Mouse (Mus musculus) lung, postnatal 0 days (tissue): ENCODE measurements around the gene Sap30. TPM values are rescaled to one million over a fixed set of nuclear protein-coding genes. Genes with fewer than 3 reads are reported as not detected.
"Not testable (repeated sequence)": the region's sequence is repeated elsewhere in the genome, so short reads cannot be mapped to it uniquely, and the experiment has no call there.

Experiments
- ATAC-seq: fragments of 200-750 bp; cut with Nextera tagmentation; 2 replicates; pipeline ENCODE4 v1.8.0; 2017; ENCODE audit warnings: moderate library complexity
- DNase-seq: peaks from one replicate; pipeline ENCODE4 v3.0.0-alpha.2; 2016; ENCODE audit warnings: low spot score
- H3K27ac ChIP-seq: fragments of 300-500 bp; sonication (generic); 2 replicates; pipeline ENCODE4 v1.5.1; 2014; ENCODE audit warnings: antibody characterized with exemption, mild to moderate bottlenecking, low read length, mixed read lengths
- H3K27me3 ChIP-seq: fragments of 300-500 bp; sonication (generic); replicated peaks from 2 replicates; pipeline ENCODE4 v1.6.1; 2014; ENCODE audit warnings: low read length, mixed read lengths; ENCODE audit not compliant: insufficient read depth
- H3K36me3 ChIP-seq: fragments of 300-500 bp; sonication (generic); 2 replicates; pipeline ENCODE4 v1.6.1; 2014; ENCODE audit warnings: low read length, mixed read lengths; ENCODE audit not compliant: insufficient read depth
- H3K4me1 ChIP-seq: fragments of 300-500 bp; sonication (generic); 2 replicates; pipeline ENCODE4 v1.6.1; 2014; ENCODE audit warnings: antibody characterized with exemption, low read depth, low read length, mixed read lengths; ENCODE audit not compliant: insufficient read depth
- H3K4me2 ChIP-seq: fragments of 300-500 bp; sonication (generic); replicated peaks from 2 replicates; pipeline ENCODE4 v1.6.1; 2014; ENCODE audit warnings: low read depth, mild to moderate bottlenecking, low read length, moderate library complexity, mixed read lengths
- H3K4me3 ChIP-seq: fragments of 300-500 bp; sonication (generic); 2 replicates; pipeline ENCODE4 v1.5.1; 2014; ENCODE audit warnings: low read depth, low read length
- H3K9ac ChIP-seq: fragments of 300-500 bp; sonication (generic); replicated peaks from 2 replicates; pipeline ENCODE4 v1.6.1; 2014; ENCODE audit warnings: low read depth, mild to moderate bottlenecking
- H3K9me3 ChIP-seq: fragments of 300-500 bp; sonication (generic); 2 replicates; pipeline ENCODE4 v1.6.1; 2016; ENCODE audit warnings: low read length, mixed read lengths
- CTCF ChIP-seq: IDR thresholded peaks from 2 replicates; pipeline ENCODE4 v1.5.1; 2016; ENCODE audit warnings: antibody characterized with exemption, mild to moderate bottlenecking
- EP300 ChIP-seq: IDR thresholded peaks from 2 replicates; pipeline ENCODE4 v1.6.1; 2016; ENCODE audit warnings: antibody characterized with exemption, mild to moderate bottlenecking, control low read depth
- WGBS: fragments of 180-500 bp; shearing (Covaris S2); extraction: QIAGEN DNeasy Blood & Tissue Kit; methylation state at CpG from one replicate; pipeline ENCODE4 v1.1.7; 2014; 5-methylcytosine and 5-hydroxymethylcytosine counted together
- polyA plus RNA-seq: library from polyadenylated mRNA; unstranded; fragments of >200 nt; fragmentation: Nextera tagmentation; extraction: Ambion mirVana; gene quantifications from 2 replicates; pipeline ENCODE4 v1.2.1, GENCODE M21; 2015

Gene Sap30
- polyA plus RNA-seq, 1 experiment from 2014 or later: 18.5 TPM

- Histone ChIP-seq H3K4me2 (peak overlapping the region; percentile 51), H3K4me3 (peak overlapping the region; percentile 28), H3K27ac (peak overlapping the region; percentile 77), H3K4me1 (no peaks in the 10 kb centered on the region), H3K9ac (0 out of 2 replicates have a peak overlapping the region, but pooled peaks have one; percentile 26), H3K36me3 (no peaks in the 10 kb centered on the region), H3K27me3 (no peaks in the 10 kb centered on the region), H3K9me3 (no peaks in the 10 kb centered on the region)
- WGBS: 64% methylated on average over 13 of the region's 13 CpGs
- TF ChIP-seq CTCF: no peak
- TF ChIP-seq EP300: no peak
- ATAC-seq: peak; percentile 37
- DNase-seq: no peak
Measured at GRCm38 (mm10) chr8:57530238-57530637, 42.6 kb upstream of the Sap30 start.

- 100% methylated on average over 1 of the region's 1 CpGs for WGBS
- TF ChIP-seq EP300 (no peak), CTCF (no peak)
- H3K36me3 ChIP-seq: no peaks in the 10 kb centered on the region
- DNase-seq (no peak), ATAC-seq (no peak)
- no peaks in the 10 kb centered on the region for H3K4me1 ChIP-seq
- H3K4me2 ChIP-seq: no peak overlapping the region
- no peaks in the 10 kb centered on the region for H3K9me3 ChIP-seq
- no peak overlapping the region for H3K4me3 ChIP-seq
- no peaks in the 10 kb centered on the region for H3K27me3 ChIP-seq
- H3K9ac ChIP-seq: no peak overlapping the region
- no peak overlapping the region for H3K27ac ChIP-seq
Measured at GRCm38 (mm10) chr8:57528036-57528435, 40.4 kb upstream of the Sap30 start.

- Histone ChIP-seq H3K4me2 (no peak overlapping the region), H3K27ac (no peak overlapping the region), H3K9me3 (no peaks in the 10 kb centered on the region), H3K36me3 (0 out of 2 replicates have a peak, but pooled peaks cover 3% of the 10 kb centered on the region), H3K4me3 (no peak overlapping the region), H3K27me3 (no peaks in the 10 kb centered on the region), H3K9ac (no peak overlapping the region), H3K4me1 (no peaks in the 10 kb centered on the region)
- TF ChIP-seq CTCF (no peak), EP300 (no peak)
- DNase-seq: no peak
- WGBS: 77% methylated on average over 12 of the region's 12 CpGs
- no peak for ATAC-seq
Measured at GRCm38 (mm10) chr8:57520186-57520786, 32.6 kb upstream of the Sap30 start.

- no peaks in the 10 kb centered on the region for H3K9me3 ChIP-seq
- H3K4me3 ChIP-seq: no peak overlapping the region
- WGBS: 85% methylated on average over 3 of the region's 3 CpGs
- H3K36me3 ChIP-seq: 0 out of 2 replicates have a peak, but pooled peaks cover 5% of the 10 kb centered on the region
- H3K27me3 ChIP-seq: no peaks in the 10 kb centered on the region
- ATAC-seq (no peak), DNase-seq (no peak)
- H3K27ac ChIP-seq: no peak overlapping the region
- no peak for TF ChIP-seq EP300
- TF ChIP-seq CTCF: no peak
- H3K9ac ChIP-seq: no peak overlapping the region
- no peak overlapping the region for H3K4me2 ChIP-seq
- peaks cover 3% of the 10 kb centered on the region; the same call in 1 of the 2 replicates for H3K4me1 ChIP-seq
Measured at GRCm38 (mm10) chr8:57517723-57518122, 30.1 kb upstream of the Sap30 start.

GRCm38 (mm10) chr8:57516685-57517084 lies 29.0 kb upstream of the Sap30 start:
- not testable (repeated sequence) for H3K27ac ChIP-seq, ATAC-seq, H3K27me3 ChIP-seq, H3K9me3 ChIP-seq, H3K4me3 ChIP-seq, H3K36me3 ChIP-seq, DNase-seq, H3K4me1 ChIP-seq, H3K9ac ChIP-seq, H3K4me2 ChIP-seq
- 84% methylated on average over 4 of the region's 5 CpGs for whole genome bisulfite sequencing

- not testable (repeated sequence) for H3K27ac ChIP-seq, DNase-seq, H3K9me3 ChIP-seq, H3K27me3 ChIP-seq, H3K9ac ChIP-seq, H3K4me1 ChIP-seq, ATAC-seq, H3K36me3 ChIP-seq
- H3K4me3 ChIP-seq: peak overlapping the region; percentile 94
- peak overlapping the region; percentile 67 for H3K4me2 ChIP-seq
- WGBS: 2% methylated on average over 9 of the region's 10 CpGs
Measured at GRCm38 (mm10) chr8:57513178-57513661, 25.6 kb upstream of the Sap30 start.
